Mouse (Mus musculus): ENCODE measurements around the gene Dlx6. TPM values are rescaled to one million over a fixed set of nuclear protein-coding genes. Genes with fewer than 3 reads are reported as not detected.

Dlx6 gene
- polyA plus RNA-seq, 1 experiment from 2014 or later: 3.6 TPM

DNA sequence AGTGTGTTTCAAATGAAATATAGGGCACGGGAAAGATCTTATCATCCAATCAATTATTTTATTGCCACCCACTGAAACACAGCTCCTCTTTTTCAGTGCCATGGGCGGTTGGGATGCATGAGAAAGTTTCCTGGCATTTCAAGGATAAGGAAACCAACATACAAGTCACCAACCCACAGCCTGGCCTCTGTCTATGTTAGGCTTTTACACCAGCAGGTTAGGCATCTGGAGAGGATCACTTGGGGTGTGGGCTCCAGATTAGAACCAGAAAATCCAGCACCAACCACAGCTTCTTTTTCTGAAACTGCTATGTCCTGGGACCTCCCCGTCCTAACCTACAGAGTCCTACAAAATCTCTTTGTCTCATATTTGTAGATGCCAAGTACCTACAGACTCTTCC lies 10.2 kb upstream of the Dlx6 start:
- Histone ChIP-seq H3K4me2 (no peak overlapping the region), H3K36me3 (replicated peaks) (no peaks in the 10 kb centered on the region), H3K4me3 (no peak overlapping the region), H3K27me3 (replicated peaks) (peaks cover 88% of the 10 kb centered on the region), H3K27ac (no peak overlapping the region), H3K4me1 (peaks cover 3% of the 10 kb centered on the region; the same call in 1 of the 2 replicates), H3K9ac (no peak overlapping the region), H3K9me3 (no peaks in the 10 kb centered on the region)
- no peak for ATAC-seq (replicated peaks)
- 24% methylated on average over 3 of the region's 3 CpGs for WGBS

DNA sequence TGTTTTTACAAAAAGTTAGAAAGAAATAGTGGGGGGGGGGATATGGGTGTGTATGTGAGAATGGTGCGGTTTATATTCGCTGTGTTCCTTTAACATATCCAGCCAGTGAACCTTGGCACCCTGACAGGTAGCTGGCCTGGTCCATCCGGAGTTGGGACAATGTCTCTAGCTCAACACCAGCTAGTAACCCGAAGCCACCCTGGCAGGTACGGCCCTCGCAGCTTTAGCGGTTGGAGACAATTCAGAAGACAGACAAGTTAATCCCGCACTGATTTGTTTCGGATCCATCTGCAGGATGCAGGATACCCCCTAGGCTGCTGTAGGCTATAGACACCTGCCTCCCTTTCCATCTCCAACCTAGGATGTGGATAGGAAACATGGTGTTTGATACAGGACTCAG lies 9.0 kb upstream of the Dlx6 start:
- no peak overlapping the region for H3K4me2 ChIP-seq
- no peak for ATAC-seq (replicated peaks)
- H3K9ac ChIP-seq: no peak overlapping the region
- 2% methylated on average over 9 of the region's 9 CpGs for WGBS
- no peak overlapping the region for H3K4me3 ChIP-seq
- H3K9me3 ChIP-seq: no peaks in the 10 kb centered on the region
- H3K4me1 ChIP-seq: peaks cover 3% of the 10 kb centered on the region; the same call in 1 of the 2 replicates
- H3K36me3 ChIP-seq (replicated peaks): no peaks in the 10 kb centered on the region
- no peak overlapping the region for H3K27ac ChIP-seq
- peaks cover 86% of the 10 kb centered on the region for H3K27me3 ChIP-seq (replicated peaks)

DNA sequence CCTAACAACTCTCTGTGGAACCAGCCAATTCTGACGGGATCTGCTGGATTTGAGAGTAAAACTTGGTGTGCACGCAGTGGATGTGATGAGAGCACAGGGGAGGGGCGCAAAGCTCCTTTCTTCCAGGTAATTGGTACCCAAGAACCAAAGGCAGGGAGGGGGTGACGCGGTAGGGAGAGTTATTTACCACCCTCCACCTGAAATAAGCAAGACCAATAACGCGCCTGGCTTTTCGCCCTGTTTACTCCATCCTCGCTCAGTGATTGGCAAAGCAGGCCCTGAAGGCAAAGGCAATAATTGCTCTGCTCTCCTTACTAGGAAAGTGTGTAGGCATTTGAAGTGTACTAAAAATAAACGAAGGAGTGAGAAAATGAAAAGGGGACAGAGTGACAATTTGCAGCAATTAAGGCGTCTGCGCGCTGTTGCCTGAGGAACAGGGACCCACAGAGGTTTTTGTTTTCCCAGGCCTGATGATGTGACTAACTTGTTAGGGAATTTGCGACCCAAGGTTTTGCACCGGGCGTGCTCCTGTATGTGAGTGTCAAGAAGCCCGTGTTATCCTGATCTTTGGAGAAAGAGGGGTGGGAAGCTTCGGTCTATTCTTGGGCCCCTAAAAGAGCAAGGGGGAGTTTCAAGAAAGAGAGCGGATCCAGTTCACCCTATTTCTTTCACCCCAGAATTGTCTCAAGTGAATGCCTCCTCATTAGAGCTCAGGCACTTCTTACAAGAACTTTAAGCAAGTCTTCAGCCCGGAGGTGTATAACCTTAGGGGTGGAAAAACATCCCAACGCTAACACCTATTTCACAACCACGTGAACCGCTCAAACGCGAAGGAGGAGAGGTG lies 8.0 kb upstream of the Dlx6 start:
- H3K27me3 ChIP-seq (replicated peaks): peaks cover 89% of the 10 kb centered on the region
- 1% methylated on average over 25 of the region's 25 CpGs for WGBS
- H3K9me3 ChIP-seq: no peaks in the 10 kb centered on the region
- peak overlapping the region; percentile 22 for H3K4me2 ChIP-seq
- peaks cover 6% of the 10 kb centered on the region for H3K4me1 ChIP-seq
- H3K9ac ChIP-seq: no peak overlapping the region
- H3K36me3 ChIP-seq (replicated peaks): no peaks in the 10 kb centered on the region
- H3K4me3 ChIP-seq: no peak overlapping the region
- no peak for ATAC-seq (replicated peaks)
- no peak overlapping the region for H3K27ac ChIP-seq

- peak; percentile 30; the same call in 1 of the 2 replicates for ATAC-seq (replicated peaks)
- peaks cover 85% of the 10 kb centered on the region for H3K27me3 ChIP-seq (replicated peaks)
- peak overlapping the region; percentile 22; the same call in 1 of the 2 replicates for H3K4me2 ChIP-seq
- no peaks in the 10 kb centered on the region for H3K9me3 ChIP-seq
- H3K9ac ChIP-seq: no peak overlapping the region
- H3K4me1 ChIP-seq: peaks cover 10% of the 10 kb centered on the region
- H3K36me3 ChIP-seq (replicated peaks): no peaks in the 10 kb centered on the region
- under 1% methylated on average over 10 of the region's 10 CpGs for WGBS
- H3K4me3 ChIP-seq: 0 out of 2 replicates have a peak overlapping the region, but pooled peaks have one; percentile 11
- H3K27ac ChIP-seq: no peak overlapping the region
Measured at GRCm38 (mm10) chr6:6855746-6856185, 7.4 kb upstream of the Dlx6 start.

DNA sequence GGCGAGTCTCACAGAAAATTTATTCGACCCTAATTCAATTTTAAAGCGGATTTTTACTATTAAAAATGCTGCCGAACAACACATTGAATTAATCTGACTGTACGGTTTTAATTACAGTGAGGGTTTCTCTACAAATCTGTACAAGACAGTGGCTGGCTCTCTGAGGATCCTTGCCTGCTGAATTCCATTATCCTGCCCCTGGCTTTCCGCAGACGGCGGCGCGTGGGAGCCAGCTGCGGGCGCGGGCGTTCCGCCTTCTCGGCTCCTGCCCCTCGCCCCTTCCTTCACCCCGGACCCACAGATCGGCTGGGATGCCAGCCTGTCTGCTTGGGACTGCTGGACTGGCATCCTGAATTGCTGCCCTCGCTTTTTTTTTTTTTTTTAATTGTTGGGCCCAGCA lies 6.8 kb upstream of the Dlx6 start:
- ATAC-seq (replicated peaks): no peak; the same call in 1 of the 2 replicates
- Histone ChIP-seq H3K4me1 (peaks cover 10% of the 10 kb centered on the region), H3K4me2 (peak overlapping the region; percentile 22; the same call in 1 of the 2 replicates), H3K36me3 (replicated peaks) (no peaks in the 10 kb centered on the region), H3K9ac (no peak overlapping the region), H3K27me3 (replicated peaks) (peaks cover 85% of the 10 kb centered on the region), H3K4me3 (peak overlapping the region; percentile 11), H3K27ac (no peak overlapping the region), H3K9me3 (no peaks in the 10 kb centered on the region)
- WGBS: 2% methylated on average over 20 of the region's 20 CpGs

DNA sequence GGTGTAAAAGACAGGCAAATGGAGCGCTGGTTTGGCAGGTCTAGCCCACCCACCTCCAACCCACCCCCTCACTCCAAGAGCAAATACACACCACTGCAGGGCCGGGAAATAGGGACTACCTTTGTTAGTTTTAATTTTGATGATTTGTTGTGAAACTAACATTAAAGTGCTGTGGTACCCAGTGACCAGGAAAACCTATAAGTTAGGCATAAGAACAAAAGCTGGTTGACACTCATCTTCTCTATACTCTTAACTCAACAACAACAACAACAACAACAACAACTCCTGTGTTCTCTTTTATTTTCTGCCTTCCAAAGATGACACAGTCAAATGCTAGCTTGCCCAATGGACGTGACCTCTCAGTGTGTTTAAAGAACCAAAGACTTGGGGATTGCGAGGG lies 6.3 kb upstream of the Dlx6 start:
- H3K27me3 ChIP-seq (replicated peaks): peaks cover 81% of the 10 kb centered on the region
- H3K9me3 ChIP-seq: no peaks in the 10 kb centered on the region
- no peak overlapping the region for H3K9ac ChIP-seq
- H3K4me2 ChIP-seq: 0 out of 2 replicates have a peak overlapping the region, but pooled peaks have one; percentile 22
- peaks cover 10% of the 10 kb centered on the region for H3K4me1 ChIP-seq
- H3K4me3 ChIP-seq: peak overlapping the region; percentile 11; the same call in 1 of the 2 replicates
- no peak for ATAC-seq (replicated peaks)
- no peaks in the 10 kb centered on the region for H3K36me3 ChIP-seq (replicated peaks)
- 3% methylated on average over 4 of the region's 4 CpGs for WGBS
- H3K27ac ChIP-seq: no peak overlapping the region

- no peaks in the 10 kb centered on the region for H3K9me3 ChIP-seq
- H3K36me3 ChIP-seq (replicated peaks): no peaks in the 10 kb centered on the region
- no peak for ATAC-seq (replicated peaks)
- peaks cover 79% of the 10 kb centered on the region for H3K27me3 ChIP-seq (replicated peaks)
- H3K4me3 ChIP-seq: peak overlapping the region; percentile 0; the same call in 1 of the 2 replicates
- H3K27ac ChIP-seq: no peak overlapping the region
- H3K9ac ChIP-seq: no peak overlapping the region
- peaks cover 15% of the 10 kb centered on the region for H3K4me1 ChIP-seq
- whole genome bisulfite sequencing: 8% methylated on average over 2 of the region's 2 CpGs
- 0 out of 2 replicates have a peak overlapping the region, but pooled peaks have one; percentile 13 for H3K4me2 ChIP-seq
Measured at GRCm38 (mm10) chr6:6857766-6858165, 5.4 kb upstream of the Dlx6 start.

GRCm38 (mm10) chr6:6858571-6858970 lies 4.6 kb upstream of the Dlx6 start:
- Histone ChIP-seq H3K4me2 (no peak overlapping the region), H3K4me1 (peaks cover 23% of the 10 kb centered on the region), H3K9me3 (no peaks in the 10 kb centered on the region), H3K27ac (no peak overlapping the region), H3K36me3 (replicated peaks) (no peaks in the 10 kb centered on the region), H3K27me3 (replicated peaks) (peaks cover 78% of the 10 kb centered on the region), H3K4me3 (no peak overlapping the region), H3K9ac (no peak overlapping the region)
- WGBS: 4% methylated on average over 1 of the region's 1 CpGs
- ATAC-seq (replicated peaks): no peak

DNA sequence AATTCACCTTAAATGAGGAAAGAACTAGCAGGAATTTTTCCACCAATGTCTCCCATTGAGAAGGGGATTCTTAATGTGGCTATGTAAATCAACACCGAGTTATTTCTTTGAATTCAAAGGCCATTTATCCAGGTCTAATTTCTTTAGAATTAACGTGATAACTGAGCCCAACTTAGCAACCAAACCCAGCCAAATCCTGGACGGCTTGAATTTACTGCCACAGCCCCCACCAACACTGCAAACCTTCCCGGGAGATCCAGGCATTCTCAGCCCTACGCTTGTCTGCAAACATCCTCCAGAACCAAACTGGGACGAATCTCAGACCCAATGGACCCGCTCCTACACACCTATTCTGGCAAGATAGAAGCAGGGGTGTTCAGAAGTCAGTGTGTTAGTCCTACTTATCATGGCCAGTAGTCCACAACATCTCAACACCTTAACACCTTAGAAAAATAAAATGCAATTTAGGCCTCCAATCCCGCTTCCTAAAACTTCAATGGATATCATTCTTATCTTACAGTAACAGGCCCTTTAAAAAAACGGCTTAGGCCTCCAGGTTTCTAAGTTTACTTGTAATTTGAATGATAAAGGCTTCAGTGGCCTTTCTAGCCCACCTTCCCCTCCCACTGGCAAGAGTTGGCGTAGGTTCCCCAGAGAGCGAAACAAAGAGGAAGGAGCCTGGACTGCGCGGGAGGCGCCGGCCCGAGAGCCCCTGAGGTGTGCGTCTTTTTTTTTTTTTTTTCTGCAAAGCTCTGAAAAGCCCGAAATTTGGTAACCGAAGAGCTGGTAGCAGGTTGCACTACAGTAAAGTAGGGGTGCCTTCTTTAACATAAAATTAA lies 3.8 kb upstream of the Dlx6 start:
- ATAC-seq (replicated peaks): no peak
- peaks cover 27% of the 10 kb centered on the region for H3K4me1 ChIP-seq
- peak overlapping the region; percentile 3; the same call in 1 of the 2 replicates for H3K4me2 ChIP-seq
- H3K4me3 ChIP-seq: peak overlapping the region; percentile 23
- H3K9ac ChIP-seq: no peak overlapping the region
- under 1% methylated on average over 19 of the region's 19 CpGs for WGBS
- H3K27me3 ChIP-seq (replicated peaks): peaks cover 79% of the 10 kb centered on the region
- H3K36me3 ChIP-seq (replicated peaks): no peaks in the 10 kb centered on the region
- no peak overlapping the region for H3K27ac ChIP-seq
- H3K9me3 ChIP-seq: no peaks in the 10 kb centered on the region

DNA sequence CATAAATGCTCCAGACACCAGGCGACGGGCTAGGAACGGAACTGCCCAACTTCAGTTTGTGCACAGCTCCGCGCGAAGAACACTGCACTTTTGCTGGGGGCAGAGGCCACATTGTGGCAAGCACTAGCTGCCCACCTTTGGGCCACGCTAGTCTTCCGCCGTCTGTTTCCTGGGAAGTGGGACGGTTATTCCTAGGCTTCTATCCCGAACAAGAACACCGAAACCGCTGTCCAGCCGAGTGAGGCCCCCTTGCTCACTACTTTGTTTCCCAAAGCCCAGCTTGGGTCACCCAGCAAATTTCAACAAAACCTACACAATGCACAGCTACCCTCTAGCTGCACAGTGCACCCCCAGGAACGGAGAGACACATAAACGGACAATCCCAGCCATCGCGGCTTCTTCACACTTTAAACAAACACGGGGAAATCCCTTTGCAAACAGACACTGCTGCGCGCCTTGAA lies 3.2 kb upstream of the Dlx6 start:
- H3K9ac ChIP-seq: no peak overlapping the region
- WGBS: 0% methylated on average over 21 of the region's 21 CpGs
- peaks cover 78% of the 10 kb centered on the region for H3K27me3 ChIP-seq (replicated peaks)
- no peaks in the 10 kb centered on the region for H3K9me3 ChIP-seq
- peak overlapping the region; percentile 23 for H3K4me3 ChIP-seq
- peak overlapping the region; percentile 64 for H3K27ac ChIP-seq
- peaks cover 27% of the 10 kb centered on the region for H3K4me1 ChIP-seq
- no peak for ATAC-seq (replicated peaks)
- H3K36me3 ChIP-seq (replicated peaks): no peaks in the 10 kb centered on the region
- H3K4me2 ChIP-seq: peak overlapping the region; percentile 26; the same call in 1 of the 2 replicates

DNA sequence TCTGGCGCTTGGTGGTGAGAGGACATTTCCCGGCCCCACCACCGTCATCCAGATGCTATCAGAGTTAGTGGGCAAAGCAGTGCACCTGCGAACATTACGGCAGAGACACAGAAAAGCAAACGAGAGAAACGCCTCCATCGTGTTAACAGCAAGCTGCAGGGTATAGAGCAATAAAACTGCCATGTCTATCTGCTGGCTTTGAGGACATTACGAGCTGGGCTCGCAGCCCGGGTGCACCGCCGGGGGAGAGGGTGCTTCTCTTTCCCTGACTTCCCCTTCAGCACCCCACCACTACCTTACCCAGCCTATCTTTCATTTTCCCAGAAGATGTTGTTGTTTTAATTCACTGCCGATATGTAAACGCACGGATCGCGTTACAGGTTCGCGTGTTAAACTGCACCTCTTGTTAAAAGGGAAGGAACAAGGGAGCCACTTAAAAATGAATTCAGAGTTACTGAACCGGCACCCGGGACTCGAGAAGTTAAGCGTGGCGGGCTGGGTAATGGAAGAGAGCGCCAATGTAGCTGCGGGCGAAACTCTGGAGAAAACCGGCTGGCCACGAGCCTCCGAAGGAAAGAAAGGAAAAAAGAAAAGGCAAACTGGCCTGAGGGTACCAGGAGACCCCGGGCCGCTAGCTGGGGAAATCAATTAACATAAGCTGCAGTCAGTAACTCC lies 2.6 kb upstream of the Dlx6 start:
- peak overlapping the region; percentile 26 for H3K4me2 ChIP-seq
- WGBS: under 1% methylated on average over 33 of the region's 33 CpGs
- peak overlapping the region; percentile 23 for H3K4me3 ChIP-seq
- ATAC-seq (replicated peaks): no peak
- H3K9ac ChIP-seq: no peak overlapping the region
- no peaks in the 10 kb centered on the region for H3K9me3 ChIP-seq
- H3K27me3 ChIP-seq (replicated peaks): peaks cover 78% of the 10 kb centered on the region
- H3K4me1 ChIP-seq: peaks cover 27% of the 10 kb centered on the region
- H3K36me3 ChIP-seq (replicated peaks): no peaks in the 10 kb centered on the region
- H3K27ac ChIP-seq: peak overlapping the region; percentile 64
